Mouse (Mus musculus): ENCODE data around the gene Gm9639. TPM values are rescaled to one million over a fixed set of nuclear protein-coding genes. Genes with fewer than 3 reads are reported as not detected.
"Not testable (repeated sequence)": the region's sequence is repeated elsewhere in the genome, so short reads cannot be mapped to it uniquely, and the experiment has no call there.

Gm9639 gene
- total and polyA plus RNA-seq, 2 experiments from 2014 or later: not detected

DNA sequence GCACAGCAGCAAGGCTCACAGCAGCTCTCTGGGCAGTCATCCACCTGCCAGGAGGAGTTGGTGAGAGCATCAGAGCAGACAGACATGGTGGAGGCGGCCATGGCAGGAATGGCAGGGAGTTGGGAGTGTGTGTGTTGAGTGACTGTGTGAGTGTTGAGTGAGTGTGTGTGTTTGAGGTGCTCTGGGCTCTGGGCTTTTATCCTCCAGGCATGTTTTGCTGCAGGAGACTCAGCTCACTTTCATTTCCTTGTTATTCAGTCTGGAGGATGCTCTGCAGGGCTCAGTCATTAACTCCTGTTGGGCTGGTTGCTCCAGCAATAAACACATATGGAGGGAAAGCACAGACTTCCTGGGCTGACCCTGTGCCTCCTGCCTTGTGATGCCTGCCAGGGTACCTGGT lies 18.0 kb downstream of the Gm9639 start, which contains the start of gene Gm7138:
Gm7138 (minus strand) TSS at position 101 of the 400 bp plus-strand sequence.
- not testable (repeated sequence) for ATAC-seq; H3K9me3 ChIP-seq (ENCODE audit: low read length); H3K4me3 ChIP-seq (ENCODE audit: low read depth, low read length); H3K36me3 ChIP-seq (ENCODE audit: insufficient read depth); H3K4me2 ChIP-seq (ENCODE audit: low read depth); DNase-seq; H3K4me1 ChIP-seq (ENCODE audit: insufficient read depth); H3K9ac ChIP-seq; H3K27me3 ChIP-seq (ENCODE audit: insufficient read depth, low read length); H3K27ac ChIP-seq (ENCODE audit: low read depth, low read length)
- 45% methylated on average over 1 of the region's 1 CpGs for WGBS

GRCm38 (mm10) chr10:77772142-77772541 lies 22.7 kb downstream of the Gm9639 start:
- not testable (repeated sequence) for H3K4me1 ChIP-seq (ENCODE audit: insufficient read depth); H3K27ac ChIP-seq (ENCODE audit: low read depth, low read length); H3K27me3 ChIP-seq (ENCODE audit: insufficient read depth, low read length); H3K36me3 ChIP-seq (ENCODE audit: insufficient read depth); ATAC-seq; H3K9ac ChIP-seq; H3K4me3 ChIP-seq (ENCODE audit: low read depth, low read length); DNase-seq; H3K4me2 ChIP-seq (ENCODE audit: low read depth); H3K9me3 ChIP-seq (ENCODE audit: low read length)
- 100% methylated on average over 1 of the region's 3 CpGs for WGBS

- not testable (repeated sequence) for H3K27me3 ChIP-seq (ENCODE audit: insufficient read depth, low read length); H3K4me1 ChIP-seq (ENCODE audit: insufficient read depth); ATAC-seq; H3K36me3 ChIP-seq (ENCODE audit: insufficient read depth); H3K4me2 ChIP-seq (ENCODE audit: low read depth); H3K27ac ChIP-seq (ENCODE audit: low read depth, low read length); H3K4me3 ChIP-seq (ENCODE audit: low read depth, low read length); DNase-seq; H3K9ac ChIP-seq; H3K9me3 ChIP-seq (ENCODE audit: low read length)
- 57% methylated on average over 1 of the region's 1 CpGs for WGBS
These were observed 23.7 kb downstream of the Gm9639 start, which contains the start of gene Gm3238 for GRCm38 (mm10) chr10:77771225-77771624. Gene Gm3238 (minus strand): TSS chr10:77771325.

- no peak overlapping the region for H3K9ac ChIP-seq
- DNase-seq: no peak
- H3K27ac ChIP-seq (ENCODE audit: low read depth, low read length): no peak overlapping the region
- no peak overlapping the region for H3K4me2 ChIP-seq (ENCODE audit: low read depth)
- no peaks in the 10 kb centered on the region for H3K4me1 ChIP-seq (ENCODE audit: insufficient read depth)
- H3K4me3 ChIP-seq (ENCODE audit: low read depth, low read length): no peak overlapping the region
- H3K36me3 ChIP-seq (ENCODE audit: insufficient read depth): no peaks in the 10 kb centered on the region
- H3K9me3 ChIP-seq (ENCODE audit: low read length): no peaks in the 10 kb centered on the region
- TF ChIP-seq CTCF (IDR thresholded peaks at IDR 0.05; ENCODE audit: low read depth): no peak
- H3K27me3 ChIP-seq (ENCODE audit: insufficient read depth, low read length): no peaks in the 10 kb centered on the region
- WGBS: 73% methylated on average over 1 of the region's 1 CpGs
- no peak for ATAC-seq
These were observed 25.1 kb downstream of the Gm9639 start for GRCm38 (mm10) chr10:77769727-77770126.

GRCm38 (mm10) chr10:77759582-77759981 lies 35.3 kb downstream of the Gm9639 start, which contains the start of gene Gm3233:
Gene Gm3233 (minus strand): TSS chr10:77759682.
- not testable (repeated sequence) for H3K9ac ChIP-seq; ATAC-seq; DNase-seq; H3K36me3 ChIP-seq (ENCODE audit: insufficient read depth); H3K27me3 ChIP-seq (ENCODE audit: insufficient read depth, low read length); H3K4me3 ChIP-seq (ENCODE audit: low read depth, low read length); H3K27ac ChIP-seq (ENCODE audit: low read depth, low read length); H3K4me1 ChIP-seq (ENCODE audit: insufficient read depth); H3K4me2 ChIP-seq (ENCODE audit: low read depth); H3K9me3 ChIP-seq (ENCODE audit: low read length)
- no CpG with 5 or more reads among the region's 1 CpGs for WGBS

DNA sequence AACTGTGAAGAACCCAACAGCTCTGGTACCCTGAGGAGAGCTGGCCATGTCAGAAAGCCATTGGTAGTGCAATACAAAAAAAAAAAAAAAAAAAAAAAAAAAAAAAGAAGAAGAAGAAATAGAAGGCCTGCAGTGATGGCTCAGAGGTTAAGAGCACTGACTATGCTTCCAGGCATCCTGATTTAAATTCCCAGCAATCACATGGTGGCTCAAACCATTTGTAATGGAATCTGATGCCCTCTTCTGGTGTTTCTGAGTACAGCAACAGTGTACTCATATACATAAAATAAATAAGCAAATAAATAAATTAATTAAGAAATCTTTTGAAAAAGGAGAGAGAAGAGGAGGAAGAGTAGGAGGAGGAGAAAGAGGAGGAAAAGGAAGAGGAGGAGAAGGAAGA lies 41.4 kb downstream of the Gm9639 start:
- H3K27me3 ChIP-seq (ENCODE audit: insufficient read depth, low read length): no peaks in the 10 kb centered on the region
- H3K9ac ChIP-seq: no peak overlapping the region
- H3K4me1 ChIP-seq (ENCODE audit: insufficient read depth): no peaks in the 10 kb centered on the region
- no peak for ATAC-seq
- no peak overlapping the region for H3K4me3 ChIP-seq (ENCODE audit: low read depth, low read length)
- no peak for DNase-seq
- H3K36me3 ChIP-seq (ENCODE audit: insufficient read depth): no peaks in the 10 kb centered on the region
- no peak overlapping the region for H3K4me2 ChIP-seq (ENCODE audit: low read depth)
- TF ChIP-seq CTCF (IDR thresholded peaks at IDR 0.05; ENCODE audit: low read depth): no peak
- no peak overlapping the region for H3K27ac ChIP-seq (ENCODE audit: low read depth, low read length)
- no peaks in the 10 kb centered on the region for H3K9me3 ChIP-seq (ENCODE audit: low read length)

GRCm38 (mm10) chr10:77752312-77752711 lies 42.6 kb downstream of the Gm9639 start:
- ATAC-seq; H3K27me3 ChIP-seq (ENCODE audit: insufficient read depth, low read length); H3K36me3 ChIP-seq (ENCODE audit: insufficient read depth); H3K9ac ChIP-seq; H3K4me3 ChIP-seq (ENCODE audit: low read depth, low read length); H3K9me3 ChIP-seq (ENCODE audit: low read length); H3K4me2 ChIP-seq (ENCODE audit: low read depth); DNase-seq; H3K4me1 ChIP-seq (ENCODE audit: insufficient read depth); H3K27ac ChIP-seq (ENCODE audit: low read depth, low read length): not testable (repeated sequence)
- WGBS: 53% methylated on average over 3 of the region's 3 CpGs

- not testable (repeated sequence) for ATAC-seq; H3K9ac ChIP-seq; H3K4me2 ChIP-seq (ENCODE audit: low read depth); H3K27me3 ChIP-seq (ENCODE audit: insufficient read depth, low read length); H3K4me3 ChIP-seq (ENCODE audit: low read depth, low read length); H3K27ac ChIP-seq (ENCODE audit: low read depth, low read length); DNase-seq; H3K9me3 ChIP-seq (ENCODE audit: low read length); H3K4me1 ChIP-seq (ENCODE audit: insufficient read depth); H3K36me3 ChIP-seq (ENCODE audit: insufficient read depth)
- WGBS: 62% methylated on average over 1 of the region's 1 CpGs
These were observed 43.6 kb downstream of the Gm9639 start, which contains the start of gene Gm9736 for GRCm38 (mm10) chr10:77751254-77751653. Gene Gm9736 (minus strand): TSS chr10:77751354.

DNA sequence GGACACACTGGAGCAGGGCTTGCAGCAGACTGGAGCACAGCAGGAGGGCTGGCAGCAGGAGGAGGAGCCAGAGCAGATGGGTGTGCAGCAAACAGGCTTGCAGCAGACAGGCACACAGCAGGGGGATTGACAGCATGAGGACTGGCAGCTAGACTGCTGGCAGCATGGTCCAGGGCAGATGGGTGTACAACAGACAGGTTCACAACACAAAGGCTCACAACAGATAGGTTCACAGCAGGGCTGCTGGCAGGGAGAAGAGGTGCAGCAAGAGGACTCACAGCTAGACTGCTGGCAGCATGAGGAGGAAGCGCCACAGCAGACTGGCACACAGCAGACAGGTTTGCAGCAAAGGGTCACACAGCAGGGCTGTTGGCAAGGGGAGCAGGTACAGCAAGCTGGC lies 44.2 kb downstream of the Gm9639 start:
- not testable (repeated sequence) for H3K4me1 ChIP-seq (ENCODE audit: insufficient read depth); H3K36me3 ChIP-seq (ENCODE audit: insufficient read depth); ATAC-seq; H3K4me2 ChIP-seq (ENCODE audit: low read depth); H3K27ac ChIP-seq (ENCODE audit: low read depth, low read length); H3K9me3 ChIP-seq (ENCODE audit: low read length); H3K27me3 ChIP-seq (ENCODE audit: insufficient read depth, low read length); H3K4me3 ChIP-seq (ENCODE audit: low read depth, low read length); H3K9ac ChIP-seq; DNase-seq
- 56% methylated on average over 1 of the region's 1 CpGs for WGBS

All from forebrain, postnatal 0 days (tissue).